Mouse (Mus musculus): ENCODE data around the gene Olfr56.
"Not testable (repeated sequence)": the region's sequence is repeated elsewhere in the genome, so short reads cannot be mapped to it uniquely, and the experiment has no call there.

Gene Olfr56

GRCm38 (mm10) chr11:48978240-48978939 is at the start of gene Olfr56:
Gene Olfr56 (plus strand): TSS chr11:48978889.
- DNase-seq (ENCODE audit: low read depth), result not testable (repeated sequence)

DNA sequence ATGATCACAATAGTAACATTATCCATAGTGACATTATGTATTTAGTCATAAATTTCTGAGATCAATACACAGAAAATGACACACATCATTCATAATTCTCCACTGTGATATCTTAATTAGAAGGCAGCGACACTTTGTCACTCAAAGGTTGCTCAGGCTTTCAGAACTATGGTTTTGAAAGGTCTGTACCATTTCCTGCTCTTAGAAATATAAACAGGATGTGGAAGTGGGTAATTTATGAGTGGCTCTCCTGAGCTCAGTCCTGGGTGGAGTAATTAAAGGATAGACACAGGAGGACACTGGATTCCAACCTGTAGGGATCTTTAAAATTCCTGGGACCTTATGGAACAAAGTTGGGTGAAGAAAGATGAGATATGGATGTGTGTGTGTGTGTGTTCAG is 45.3 kb upstream of the Olfr56 start:
- not testable (repeated sequence) for DNase-seq (ENCODE audit: low read depth)

GRCm38 (mm10) chr11:48933923-48934322 is 44.8 kb upstream of the Olfr56 start:
- not testable (repeated sequence) for DNase-seq (ENCODE audit: low read depth)

DNA sequence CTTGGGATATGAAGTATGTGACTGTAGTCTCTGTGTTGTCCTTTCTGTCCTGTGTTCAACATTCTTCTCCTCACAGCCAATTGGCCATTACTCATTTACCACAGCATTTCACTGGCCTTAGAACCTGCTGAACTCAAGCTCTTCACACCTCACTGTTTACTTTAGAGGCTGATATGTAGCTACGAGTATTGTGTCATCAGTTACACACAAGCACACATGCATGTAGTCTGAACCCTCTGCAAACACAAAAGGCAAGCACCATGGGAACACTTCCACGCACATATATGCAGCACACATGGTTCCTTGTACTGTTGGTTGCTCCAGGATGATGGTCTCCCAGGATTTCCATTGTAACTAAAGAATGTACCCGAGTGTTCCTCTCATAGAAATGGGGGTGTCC is 43.4 kb upstream of the Olfr56 start:
- DNase-seq (ENCODE audit: low read depth), result not testable (repeated sequence)

- DNase-seq (ENCODE audit: low read depth), result not testable (repeated sequence)
Measured at GRCm38 (mm10) chr11:48939286-48939685, 39.4 kb upstream of the Olfr56 start.

DNA sequence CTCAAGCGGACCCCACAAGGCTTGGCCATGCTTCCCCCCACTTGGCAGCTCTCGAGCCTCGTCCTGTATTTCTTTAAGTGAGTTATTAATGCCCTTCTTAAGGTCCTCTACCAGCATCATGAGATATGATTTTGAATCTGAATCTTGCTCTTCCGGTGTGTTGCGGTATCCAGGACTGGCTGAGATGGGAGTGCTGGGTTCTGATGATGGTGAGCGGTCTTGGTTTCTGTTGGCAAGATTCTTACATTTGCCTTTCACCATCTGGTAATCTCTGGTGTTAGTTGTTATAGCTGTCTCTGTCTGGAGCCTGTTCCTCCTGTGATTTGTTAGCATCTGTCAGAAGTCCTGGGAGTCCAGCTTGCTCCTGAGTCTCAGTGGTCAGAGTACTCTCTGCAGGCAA is 32.6 kb upstream of the Olfr56 start, which contains the start of gene Psme2b:
Gene Psme2b, minus strand, starts transcription at position 101 of the 400 bp plus-strand sequence.
- not testable (repeated sequence) for DNase-seq (ENCODE audit: low read depth)

- not testable (repeated sequence) for DNase-seq (ENCODE audit: low read depth)
Measured at GRCm38 (mm10) chr11:48974686-48975085, 4.0 kb upstream of the Olfr56 start.

GRCm38 (mm10) chr11:48979251-48979650 is 562 bp downstream of the Olfr56 start, which contains the start of gene 9930111J21Rik1:
Gene 9930111J21Rik1 (minus strand): TSS chr11:48979398.
- DNase-seq (ENCODE audit: low read depth), result not testable (repeated sequence)

DNA sequence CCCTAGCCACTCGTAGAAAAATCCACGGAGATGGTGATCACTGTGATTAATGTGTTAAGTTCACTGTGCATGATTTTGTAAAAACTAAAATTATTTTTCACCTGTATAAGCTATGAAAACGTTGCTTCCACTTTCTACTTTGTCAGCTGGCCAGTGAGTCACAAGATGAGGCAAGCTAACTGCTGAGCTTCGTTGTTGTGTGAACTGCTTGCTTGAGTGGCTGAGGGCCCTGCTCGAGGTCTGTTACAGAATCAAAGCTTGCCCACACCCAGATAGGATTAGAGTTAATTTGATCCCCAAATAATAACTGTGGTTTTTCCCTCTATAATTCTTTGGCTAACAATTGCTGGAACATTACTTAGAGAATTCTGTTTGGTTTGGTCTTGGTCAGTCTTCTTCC is 1.4 kb downstream of the Olfr56 start:
- DNase-seq (ENCODE audit: low read depth), result not testable (repeated sequence)

DNA sequence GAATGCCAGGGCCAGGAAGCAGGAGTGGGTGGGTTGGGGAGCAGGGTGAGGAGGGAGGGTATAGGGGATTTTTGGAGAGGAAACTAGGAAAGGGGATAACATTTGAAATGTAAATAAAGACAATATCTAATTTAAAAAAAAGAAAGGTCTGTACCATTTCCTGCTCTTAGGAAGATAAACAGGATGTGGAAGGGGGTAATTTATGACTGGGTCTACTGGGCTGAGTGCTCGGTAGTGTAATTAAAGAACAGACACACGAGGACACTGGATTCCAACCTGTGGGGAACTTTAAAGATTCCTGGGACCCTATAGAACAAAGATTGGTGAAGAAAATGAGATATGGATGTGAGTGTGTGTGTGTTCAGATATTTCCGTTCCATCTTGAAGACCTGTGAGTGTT is 4.2 kb downstream of the Olfr56 start:
- not testable (repeated sequence) for DNase-seq (ENCODE audit: low read depth)

- DNase-seq (ENCODE audit: low read depth), result not testable (repeated sequence)
Measured at GRCm38 (mm10) chr11:48988219-48988618, 9.5 kb downstream of the Olfr56 start.

GRCm38 (mm10) chr11:48989981-48990380 is 11.3 kb downstream of the Olfr56 start:
- not testable (repeated sequence) for DNase-seq (ENCODE audit: low read depth)

DNA sequence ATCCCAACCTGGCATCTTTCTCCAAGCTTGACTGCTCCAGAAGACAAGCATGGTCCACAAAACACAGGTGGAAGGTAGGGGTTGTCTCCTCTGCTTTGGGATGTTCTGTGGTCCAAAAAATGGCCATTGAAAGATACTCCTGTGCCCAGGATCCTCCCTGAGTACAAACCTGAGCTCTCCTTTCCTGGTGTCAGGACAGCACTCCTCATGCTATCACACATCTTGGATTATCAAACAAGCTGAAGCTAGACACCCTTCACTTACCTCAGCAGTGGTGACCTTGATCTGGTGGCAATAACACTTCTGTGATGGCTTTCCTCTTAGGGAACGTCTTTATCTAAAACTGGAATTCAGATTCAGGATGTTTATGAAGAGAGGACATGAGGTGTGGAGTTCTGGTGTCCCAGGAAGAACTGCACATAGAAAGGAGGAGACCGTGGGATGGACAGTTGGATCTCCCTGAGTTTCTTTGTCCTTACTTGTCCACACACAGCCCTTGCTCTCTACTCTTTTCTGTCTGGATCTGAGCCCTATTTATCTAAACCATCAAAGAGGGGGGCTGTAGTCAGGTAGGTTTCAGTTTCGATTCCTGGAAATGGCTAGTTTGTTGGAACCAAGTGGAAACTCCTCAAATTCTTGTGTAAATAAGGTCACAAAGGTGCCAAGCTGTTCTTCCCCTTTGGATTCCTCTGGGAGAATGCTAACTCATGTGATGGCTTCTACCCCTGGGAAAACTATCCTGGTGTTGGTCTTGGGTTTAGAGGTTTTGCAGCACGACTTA is 13.2 kb downstream of the Olfr56 start, which contains the start of gene Gm12185:
Gene Gm12185, minus strand, starts transcription at position 487 of the 781 bp plus-strand sequence.
- peak; percentile 26 for DNase-seq (ENCODE audit: low read depth)

- not testable (repeated sequence) for DNase-seq (ENCODE audit: low read depth)
Measured at GRCm38 (mm10) chr11:48993296-48993695, 14.6 kb downstream of the Olfr56 start.

- DNase-seq (ENCODE audit: low read depth), result peak; percentile 26
Measured at GRCm38 (mm10) chr11:48994018-48994417, 15.3 kb downstream of the Olfr56 start, which contains the start of gene Tgtp1. Gene Tgtp1 (minus strand): TSS chr11:48994172.

GRCm38 (mm10) chr11:49000411-49000810 is 21.7 kb downstream of the Olfr56 start:
- not testable (repeated sequence) for DNase-seq (ENCODE audit: low read depth)

- not testable (repeated sequence) for DNase-seq (ENCODE audit: low read depth)
Measured at GRCm38 (mm10) chr11:49006317-49006716, 27.6 kb downstream of the Olfr56 start.

GRCm38 (mm10) chr11:49006785-49007184 is 28.1 kb downstream of the Olfr56 start:
- not testable (repeated sequence) for DNase-seq (ENCODE audit: low read depth)

DNA sequence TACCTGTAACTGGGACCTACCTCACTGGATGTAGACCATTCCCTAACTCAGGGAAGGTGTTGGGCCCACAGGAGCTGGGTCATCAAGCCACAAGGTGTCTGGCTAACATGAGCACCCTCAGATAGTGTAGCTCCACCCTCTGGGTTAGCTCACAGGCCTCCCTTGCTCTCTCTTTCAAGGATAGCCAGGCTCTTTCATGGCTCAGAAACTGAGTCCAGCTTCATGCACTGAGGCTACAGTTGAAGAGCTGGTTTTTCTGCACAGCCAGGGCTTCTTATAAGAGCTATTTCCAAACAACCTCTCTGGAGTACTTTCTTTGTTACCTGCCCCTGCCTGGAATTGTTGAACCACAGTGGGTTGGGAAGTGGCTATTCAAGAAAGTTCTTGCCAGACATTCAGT is 33.4 kb downstream of the Olfr56 start:
- DNase-seq (ENCODE audit: low read depth), result not testable (repeated sequence)

GRCm38 (mm10) chr11:49050064-49050463 is 71.4 kb downstream of the Olfr56 start:
- DNase-seq (ENCODE audit: low read depth), result not testable (repeated sequence)

DNA sequence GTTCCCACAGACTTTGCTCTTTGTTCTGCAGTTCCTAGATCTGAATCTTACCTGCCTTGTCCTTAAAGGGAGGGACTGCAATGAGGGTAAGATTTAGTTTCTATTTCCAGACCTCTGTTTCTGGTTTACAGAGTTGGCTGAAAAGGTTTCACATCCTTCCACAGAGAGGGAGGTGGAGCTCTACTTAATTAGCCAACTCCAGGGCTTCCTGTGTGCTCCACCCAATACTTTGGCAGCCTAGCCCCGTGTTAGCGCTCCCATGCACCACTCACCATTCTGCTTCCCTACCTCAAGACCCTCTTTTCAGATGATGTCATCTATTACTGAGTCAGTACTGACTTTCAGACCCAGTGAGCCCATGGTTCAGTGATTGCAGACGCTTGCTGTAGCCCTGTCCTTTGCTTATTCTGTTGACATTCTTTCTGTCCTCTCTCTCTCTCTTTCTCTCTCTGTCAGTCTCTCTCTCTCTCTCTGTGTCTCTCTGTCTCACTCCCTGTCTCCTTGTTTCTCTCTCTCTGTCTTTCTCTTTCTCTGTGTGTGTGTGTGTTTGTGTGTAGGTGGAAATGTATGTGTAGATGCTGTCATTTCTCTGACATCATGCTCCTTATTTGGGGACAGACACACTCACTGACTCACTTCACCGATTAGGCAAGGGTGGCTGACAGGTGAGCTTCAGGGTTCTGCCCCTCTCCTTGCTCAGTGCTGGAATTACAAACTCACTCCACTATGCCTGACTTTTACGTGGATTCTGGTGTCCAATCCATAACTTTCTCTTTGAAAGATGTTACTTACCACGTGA is 72.6 kb downstream of the Olfr56 start, which contains the start of gene 9930111J21Rik2:
Gene 9930111J21Rik2, minus strand, starts transcription at position 150 of the 799 bp plus-strand sequence.
- DNase-seq (ENCODE audit: low read depth), result not testable (repeated sequence)

GRCm38 (mm10) chr11:49051894-49052293 is 73.2 kb downstream of the Olfr56 start:
- DNase-seq (ENCODE audit: low read depth), result not testable (repeated sequence)
